Mouse (Mus musculus) kidney, embryonic 14.5 days (tissue): ENCODE results near the gene Ntan1. TPM values are rescaled to one million over a fixed set of nuclear protein-coding genes. Genes with fewer than 3 reads are reported as not detected.

Experiments
- ATAC-seq: fragments of 200-750 bp; cut with Nextera tagmentation; 2 replicates; pipeline ENCODE4 v1.8.0; 2017; ENCODE audit warnings: moderate number of reproducible peaks, mild to moderate bottlenecking, moderate TSS enrichment, moderate library complexity; ENCODE audit not compliant: low FRiP score, low TSS enrichment
- H3K27ac ChIP-seq: fragments of 300-500 bp; sonication (generic); 2 replicates; pipeline ENCODE4 v1.5.1; 2014; ENCODE audit warnings: low read depth, mild to moderate bottlenecking, low read length, moderate library complexity, mixed read lengths
- H3K27me3 ChIP-seq: fragments of 300-500 bp; sonication (generic); 2 replicates; pipeline ENCODE4 v1.6.1; 2014; ENCODE audit warnings: mild to moderate bottlenecking, low read length; ENCODE audit not compliant: control insufficient read depth, insufficient read depth
- H3K36me3 ChIP-seq: fragments of 300-500 bp; sonication (generic); 2 replicates; pipeline ENCODE4 v1.6.1; 2014; ENCODE audit warnings: low read length, mixed read lengths; ENCODE audit not compliant: control insufficient read depth, insufficient read depth
- H3K4me1 ChIP-seq: fragments of 300-500 bp; sonication (generic); 2 replicates; pipeline ENCODE4 v1.6.1; 2014; ENCODE audit warnings: low read length, mixed read lengths; ENCODE audit not compliant: control insufficient read depth, insufficient read depth
- H3K4me2 ChIP-seq: fragments of 300-500 bp; sonication (generic); replicated peaks from 2 replicates; pipeline ENCODE4 v1.6.1; 2014; ENCODE audit warnings: low read depth, mild to moderate bottlenecking, low read length
- H3K4me3 ChIP-seq: fragments of 300-500 bp; sonication (generic); 2 replicates; pipeline ENCODE4 v1.5.1; 2014; ENCODE audit warnings: mild to moderate bottlenecking, low read length
- H3K9ac ChIP-seq: fragments of 300-500 bp; sonication (generic); 2 replicates; pipeline ENCODE4 v1.6.1; 2014; ENCODE audit warnings: low read depth, mild to moderate bottlenecking, low read length, moderate library complexity
- H3K9me3 ChIP-seq: fragments of 300-500 bp; sonication (generic); 2 replicates; pipeline ENCODE4 v1.6.1; 2016; ENCODE audit warnings: low read length; ENCODE audit not compliant: control insufficient read depth
- WGBS: fragments of 180-500 bp; shearing (Covaris S2); extraction: QIAGEN DNeasy Blood & Tissue Kit; methylation state at CpG from one replicate; pipeline ENCODE4 v1.1.7; 2014; 5-methylcytosine and 5-hydroxymethylcytosine counted together
- polyA plus RNA-seq: library from polyadenylated mRNA; unstranded; fragments of >200 nt; fragmentation: Nextera tagmentation; extraction: Ambion mirVana; gene quantifications from 2 replicates; pipeline ENCODE4 v1.2.1, GENCODE M21; 2014

Gene Ntan1
- polyA plus RNA-seq, 1 experiment from 2014 or later: 162 TPM

GRCm38 (mm10) chr16:13820771-13821170 lies 2.1 kb downstream of the Ntan1 start:
- Histone ChIP-seq H3K27ac (no peak overlapping the region), H3K9me3 (no peaks in the 10 kb centered on the region), H3K4me2 (no peak overlapping the region; the same call in 1 of the 2 replicates), H3K27me3 (no peaks in the 10 kb centered on the region), H3K9ac (no peak overlapping the region), H3K4me3 (peak overlapping the region; percentile 74; the same call in 1 of the 2 replicates), H3K36me3 (0 out of 2 replicates have a peak, but pooled peaks cover 3% of the 10 kb centered on the region), H3K4me1 (peaks cover 4% of the 10 kb centered on the region; the same call in 1 of the 2 replicates)
- no peak for ATAC-seq
- 96% methylated on average over 5 of the region's 5 CpGs for WGBS

DNA sequence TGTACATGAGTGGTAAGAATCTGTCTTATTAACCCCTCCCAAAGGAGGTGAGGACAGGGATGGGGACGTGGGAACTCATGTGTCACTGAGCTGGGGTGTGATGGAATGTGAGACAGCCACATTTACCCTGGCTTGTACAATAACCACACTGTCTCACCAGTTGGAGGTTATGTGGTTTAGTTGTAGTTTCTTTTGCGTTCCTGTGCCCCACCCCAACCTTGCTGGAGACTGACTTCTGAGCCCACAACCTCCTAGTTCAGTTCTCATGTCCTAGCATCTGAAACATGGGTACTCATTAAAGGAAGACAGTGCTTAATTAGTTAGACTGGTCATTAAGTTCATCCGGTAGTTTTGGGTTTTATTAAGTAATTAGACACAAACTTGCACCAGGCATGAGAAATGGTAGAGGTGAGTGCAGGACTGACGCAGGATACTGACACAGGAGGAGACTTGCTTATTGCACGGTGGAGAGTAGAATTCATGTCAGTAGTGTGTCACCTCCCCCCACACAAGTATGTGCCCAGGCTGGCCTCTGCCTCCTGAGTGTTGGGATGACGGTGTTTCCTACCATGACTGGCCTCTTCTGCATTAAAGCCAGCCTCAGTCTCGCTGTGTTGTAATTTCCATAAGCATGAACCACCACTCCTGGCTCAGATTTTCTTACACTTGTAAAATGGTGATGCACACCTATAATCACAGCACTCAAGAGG lies 7.3 kb downstream of the Ntan1 start:
- H3K9ac ChIP-seq: no peak overlapping the region
- 68% methylated on average over 7 of the region's 7 CpGs for WGBS
- no peak overlapping the region for H3K4me2 ChIP-seq
- no peak overlapping the region for H3K4me3 ChIP-seq
- no peak for ATAC-seq
- no peak overlapping the region for H3K27ac ChIP-seq
- H3K27me3 ChIP-seq: no peaks in the 10 kb centered on the region
- H3K36me3 ChIP-seq: peaks cover 41% of the 10 kb centered on the region
- H3K9me3 ChIP-seq: no peaks in the 10 kb centered on the region
- H3K4me1 ChIP-seq: no peaks in the 10 kb centered on the region

GRCm38 (mm10) chr16:13826511-13826910 lies 7.9 kb downstream of the Ntan1 start:
- Histone ChIP-seq H3K4me1 (no peaks in the 10 kb centered on the region), H3K27ac (no peak overlapping the region), H3K36me3 (peaks cover 47% of the 10 kb centered on the region), H3K4me2 (no peak overlapping the region), H3K9ac (no peak overlapping the region), H3K27me3 (no peaks in the 10 kb centered on the region), H3K9me3 (no peaks in the 10 kb centered on the region), H3K4me3 (no peak overlapping the region)
- ATAC-seq: no peak; the same call in 1 of the 2 replicates
- WGBS: 83% methylated on average over 4 of the region's 4 CpGs

DNA sequence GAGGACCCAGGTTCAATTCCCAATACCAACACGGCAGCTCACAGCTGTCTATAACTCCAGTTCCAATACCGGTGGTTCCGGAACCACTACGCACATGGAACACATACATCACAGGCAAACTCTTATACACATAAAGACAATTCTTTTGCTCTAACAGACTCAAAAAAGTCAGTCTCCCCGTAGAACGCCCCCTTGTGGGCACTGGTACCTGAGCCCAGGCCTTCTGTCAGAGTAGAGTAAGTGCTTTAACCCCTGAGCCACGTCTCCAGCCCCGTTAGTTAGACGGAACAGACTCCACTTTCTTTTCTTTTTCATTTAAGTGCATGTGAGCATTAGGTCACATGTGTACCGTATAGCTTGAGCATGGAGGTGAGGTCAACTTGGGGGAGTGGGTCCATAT lies 11.8 kb downstream of the Ntan1 start:
- Histone ChIP-seq H3K4me2 (no peak overlapping the region), H3K36me3 (peaks cover 79% of the 10 kb centered on the region), H3K9ac (no peak overlapping the region), H3K4me3 (no peak overlapping the region), H3K4me1 (no peaks in the 10 kb centered on the region), H3K9me3 (no peaks in the 10 kb centered on the region), H3K27me3 (no peaks in the 10 kb centered on the region), H3K27ac (no peak overlapping the region)
- no peak for ATAC-seq
- WGBS: 88% methylated on average over 10 of the region's 10 CpGs

DNA sequence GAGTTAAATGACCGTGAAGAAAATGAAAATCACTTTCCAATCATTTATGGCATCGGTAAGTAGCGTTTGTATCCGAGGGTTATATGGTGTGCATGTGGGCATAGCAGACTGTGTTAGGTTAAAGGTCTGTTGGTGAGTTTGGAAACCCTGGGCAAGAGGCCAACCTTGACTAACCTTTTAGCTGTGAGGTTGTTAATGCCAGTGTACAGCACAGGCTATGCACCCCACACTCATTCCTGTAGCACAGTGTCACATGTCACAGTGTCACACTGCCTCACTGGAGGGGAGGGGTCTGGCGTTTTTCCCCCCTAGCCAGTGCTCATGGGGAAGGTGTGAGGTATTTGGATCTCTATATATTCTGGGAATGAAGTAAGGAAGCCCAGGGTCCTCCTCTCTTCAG lies 13.0 kb downstream of the Ntan1 start:
- no peaks in the 10 kb centered on the region for H3K9me3 ChIP-seq
- H3K4me3 ChIP-seq: no peak overlapping the region
- 89% methylated on average over 5 of the region's 5 CpGs for WGBS
- no peaks in the 10 kb centered on the region for H3K4me1 ChIP-seq
- no peaks in the 10 kb centered on the region for H3K27me3 ChIP-seq
- no peak for ATAC-seq
- peaks cover 91% of the 10 kb centered on the region for H3K36me3 ChIP-seq
- H3K27ac ChIP-seq: no peak overlapping the region
- no peak overlapping the region for H3K9ac ChIP-seq
- H3K4me2 ChIP-seq: no peak overlapping the region

- H3K4me2 ChIP-seq: no peak overlapping the region
- no peak overlapping the region for H3K27ac ChIP-seq
- H3K9ac ChIP-seq: no peak overlapping the region
- 96% methylated on average over 5 of the region's 5 CpGs for WGBS
- ATAC-seq: no peak
- no peak overlapping the region for H3K4me3 ChIP-seq
- H3K4me1 ChIP-seq: no peaks in the 10 kb centered on the region
- no peaks in the 10 kb centered on the region for H3K27me3 ChIP-seq
- no peaks in the 10 kb centered on the region for H3K9me3 ChIP-seq
- H3K36me3 ChIP-seq: peaks cover 92% of the 10 kb centered on the region
Measured at GRCm38 (mm10) chr16:13834382-13834781, 15.7 kb downstream of the Ntan1 start.

GRCm38 (mm10) chr16:13840056-13840455 lies 21.4 kb downstream of the Ntan1 start:
- no peak for ATAC-seq
- Histone ChIP-seq H3K27ac (no peak overlapping the region), H3K9me3 (no peaks in the 10 kb centered on the region), H3K4me3 (no peak overlapping the region), H3K27me3 (no peaks in the 10 kb centered on the region), H3K36me3 (peaks cover 83% of the 10 kb centered on the region), H3K4me1 (no peaks in the 10 kb centered on the region), H3K9ac (no peak overlapping the region), H3K4me2 (no peak overlapping the region)
- WGBS: 90% methylated on average over 7 of the region's 7 CpGs

DNA sequence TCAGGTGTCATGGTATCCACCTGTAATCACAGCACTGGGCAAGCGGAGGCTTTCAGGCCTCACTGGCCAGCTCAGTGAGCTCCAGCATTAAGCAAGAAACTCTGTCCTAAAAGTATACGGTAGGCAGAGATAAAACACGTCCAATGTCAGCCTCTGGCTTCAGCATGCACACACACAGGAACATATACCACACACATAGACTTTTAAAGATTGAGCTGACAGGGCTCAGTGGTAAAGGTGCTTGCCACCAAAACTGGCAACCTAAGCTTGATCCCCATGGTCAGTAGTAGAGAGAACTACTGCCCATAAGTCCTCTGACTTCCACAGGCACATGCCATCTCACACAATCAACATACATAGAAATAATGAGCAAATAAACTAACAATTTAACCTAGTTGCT lies 22.3 kb downstream of the Ntan1 start:
- Histone ChIP-seq H3K4me3 (no peak overlapping the region), H3K36me3 (peaks cover 79% of the 10 kb centered on the region), H3K4me1 (no peaks in the 10 kb centered on the region), H3K9ac (no peak overlapping the region), H3K4me2 (no peak overlapping the region), H3K27me3 (no peaks in the 10 kb centered on the region), H3K27ac (no peak overlapping the region), H3K9me3 (no peaks in the 10 kb centered on the region)
- no peak for ATAC-seq
- WGBS: 98% methylated on average over 3 of the region's 3 CpGs

- H3K9ac ChIP-seq: no peak overlapping the region
- no peaks in the 10 kb centered on the region for H3K27me3 ChIP-seq
- no peak overlapping the region for H3K4me3 ChIP-seq
- H3K9me3 ChIP-seq: no peaks in the 10 kb centered on the region
- no peak overlapping the region for H3K4me2 ChIP-seq
- H3K27ac ChIP-seq: no peak overlapping the region
- WGBS: 97% methylated on average over 5 of the region's 5 CpGs
- no peaks in the 10 kb centered on the region for H3K4me1 ChIP-seq
- no peak for ATAC-seq
- peaks cover 49% of the 10 kb centered on the region for H3K36me3 ChIP-seq
Measured at GRCm38 (mm10) chr16:13845031-13845430, 26.4 kb downstream of the Ntan1 start.
